Mouse (Mus musculus) stomach, postnatal 0 days (tissue): ENCODE results near the gene Ints14.

Experiments used
- CTCF ChIP-seq: IDR thresholded peaks from 2 replicates; pipeline ENCODE4 v1.5.1; 2016; ENCODE audit warnings: antibody characterized with exemption, low read depth, mild to moderate bottlenecking, moderate library complexity
- EP300 ChIP-seq: optimal IDR thresholded peaks from 2 replicates; pipeline ENCODE3; 2016; ENCODE audit warnings: antibody characterized with exemption

DNA sequence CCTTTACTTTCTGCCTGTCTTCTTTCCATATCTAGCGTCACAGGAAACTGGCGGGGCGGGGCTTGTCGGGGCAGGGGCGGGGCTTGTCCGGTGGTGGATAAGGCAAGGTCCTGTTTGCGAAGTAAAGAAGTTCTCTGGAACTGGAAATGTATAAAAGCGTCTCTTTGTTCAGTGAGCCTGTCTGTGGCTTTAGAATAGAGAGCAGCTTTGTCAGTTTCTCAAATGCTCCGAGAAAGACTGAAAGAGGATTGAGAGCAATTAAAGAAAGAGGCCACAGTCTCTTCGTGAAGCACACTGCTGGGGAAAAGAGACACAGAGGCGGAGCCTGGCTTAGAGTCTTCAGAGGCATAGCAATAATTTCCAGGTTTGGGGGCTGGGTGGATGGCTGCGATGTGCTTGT is 4.4 kb upstream of the Ints14 start:
- no peak for TF ChIP-seq CTCF
- no peak for TF ChIP-seq EP300
